Mouse (Mus musculus): ENCODE results near the gene Cldn18. TPM values are rescaled to one million over a fixed set of nuclear protein-coding genes. Genes with fewer than 3 reads are reported as not detected.

Cldn18 gene
- polyA plus RNA-seq, 1 experiment from 2014 or later, result 248 TPM

Other genes with a start within 250 kb of the Cldn18 start
- 32.3 and 32.4 TPM in 2 replicates for gene Armc8, start 148.4 kb downstream of the Cldn18 start, polyA plus RNA-seq (2014; fragmentation: Nextera tagmentation; extraction: Ambion mirVana)
- gene Dbr1, start 141.5 kb downstream of the Cldn18 start, polyA plus RNA-seq (2014; fragmentation: Nextera tagmentation; extraction: Ambion mirVana), result 24.5 and 26.1 TPM in 2 replicates
- gene A4gnt, start 104.8 kb downstream of the Cldn18 start, polyA plus RNA-seq (2014; fragmentation: Nextera tagmentation; extraction: Ambion mirVana), result 0.12 and 0.21 TPM in 2 replicates
- 18.2 and 19.8 TPM in 2 replicates for gene Dzip1l, start 87.8 kb downstream of the Cldn18 start, polyA plus RNA-seq (2014; fragmentation: Nextera tagmentation; extraction: Ambion mirVana)
- gene Sox14, start 158.9 kb upstream of the Cldn18 start, polyA plus RNA-seq (2014; fragmentation: Nextera tagmentation; extraction: Ambion mirVana), result not detected in 2 replicates

All from stomach, embryonic 14.5 days (tissue).